Mouse (Mus musculus) intestine, embryonic 15.5 days (tissue): Measurements from ENCODE around the gene Rbm3. TPM values are rescaled to one million over a fixed set of nuclear protein-coding genes. Genes with fewer than 3 reads are reported as not detected.

Experiments
- ATAC-seq: fragments of 200-750 bp; cut with Nextera tagmentation; 2 replicates; pipeline ENCODE4 v1.8.0; 2017; ENCODE audit warnings: moderate TSS enrichment, moderate library complexity
- H3K27ac ChIP-seq: fragments of 300-500 bp; sonication (generic); 2 replicates; pipeline ENCODE4 v1.5.1; 2015; ENCODE audit warnings: mild to moderate bottlenecking, inconsistent platforms
- H3K27me3 ChIP-seq: fragments of 300-500 bp; sonication (generic); replicated peaks from 2 replicates; pipeline ENCODE4 v1.6.1; 2015; ENCODE audit warnings: inconsistent platforms
- H3K36me3 ChIP-seq: fragments of 300-500 bp; sonication (generic); 2 replicates; pipeline ENCODE4 v1.6.1; 2015; ENCODE audit warnings: inconsistent platforms
- H3K4me1 ChIP-seq: fragments of 300-500 bp; sonication (generic); replicated peaks from 2 replicates; pipeline ENCODE4 v1.6.1; 2015; ENCODE audit warnings: inconsistent platforms
- H3K4me2 ChIP-seq: fragments of 300-500 bp; sonication (generic); replicated peaks from 2 replicates; pipeline ENCODE4 v1.6.1; 2015; ENCODE audit warnings: mild to moderate bottlenecking, inconsistent platforms
- H3K4me3 ChIP-seq: fragments of 300-500 bp; sonication (generic); replicated peaks from 2 replicates; pipeline ENCODE4 v1.5.1; 2015; ENCODE audit warnings: inconsistent platforms
- H3K9ac ChIP-seq: fragments of 300-500 bp; sonication (generic); 2 replicates; pipeline ENCODE4 v1.6.1; 2015; ENCODE audit warnings: inconsistent platforms
- H3K9me3 ChIP-seq: fragments of 300-500 bp; sonication (generic); 2 replicates; pipeline ENCODE4 v1.6.1; 2016; ENCODE audit warnings: inconsistent platforms
- WGBS: fragments of 180-500 bp; shearing (Covaris S2); methylation state at CpG from one replicate; pipeline ENCODE4 v1.1.7; 2015; 5-methylcytosine and 5-hydroxymethylcytosine counted together
- polyA plus RNA-seq: library from polyadenylated mRNA; unstranded; fragments of >200 nt; fragmentation: Nextera tagmentation; extraction: Ambion mirVana; gene quantifications from 2 replicates; pipeline ENCODE4 v1.2.1, GENCODE M21; 2015

Rbm3 gene
- 426 and 506 TPM in 2 replicates for polyA plus RNA-seq

DNA sequence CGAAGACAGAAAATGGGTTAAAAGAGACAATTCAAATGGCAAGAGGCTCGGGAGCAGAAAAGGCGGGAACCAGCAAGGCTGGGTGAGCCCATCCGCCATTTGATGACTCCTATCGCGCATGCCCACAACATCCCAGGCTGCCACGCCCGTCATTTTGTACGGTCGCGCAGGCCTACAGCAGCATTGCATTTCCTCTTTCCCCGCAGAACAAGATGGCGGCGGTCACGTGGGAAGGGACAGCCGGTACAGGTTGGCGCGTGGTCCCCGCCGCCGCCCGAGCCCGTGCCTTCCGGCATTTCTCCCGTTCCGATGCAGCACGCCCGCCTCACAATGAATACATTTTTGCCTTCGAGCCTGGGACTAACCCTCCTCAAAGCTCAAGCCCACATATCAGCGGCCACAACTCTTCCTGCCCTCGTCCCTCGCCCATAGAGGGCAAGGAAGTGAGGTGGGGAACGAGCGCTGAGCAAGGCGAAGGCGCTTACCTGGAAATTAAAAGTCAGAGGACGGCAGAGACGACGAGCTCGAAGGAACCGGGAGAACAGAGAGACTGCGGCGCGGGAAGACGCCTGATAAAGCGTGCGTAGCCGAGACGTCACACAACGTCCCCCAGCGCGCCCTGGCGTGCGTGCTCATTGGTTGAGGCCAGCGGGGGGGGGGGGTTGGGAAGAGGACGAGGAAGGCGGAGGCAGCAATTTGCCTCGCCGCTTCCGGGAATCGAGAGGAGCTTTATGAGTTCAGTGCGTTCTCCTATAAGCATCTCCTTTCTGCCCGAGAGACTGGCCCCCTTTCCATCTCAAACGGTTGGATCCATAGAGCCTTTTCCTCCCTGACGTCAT, at the start of gene Rbm3:
Rbm3 (minus strand) TSS at position 728 of the 839 bp plus-strand sequence.
- no peaks in the 10 kb centered on the region for H3K9me3 ChIP-seq
- H3K9ac ChIP-seq, result peak within 1 kb of the TSS; percentile 66
- H3K27ac ChIP-seq, result peak within 1 kb of the TSS; percentile 95
- H3K4me3 ChIP-seq, result peak within 1 kb of the TSS; percentile 55
- H3K36me3 ChIP-seq, result no peaks in the 10 kb centered on the region
- H3K27me3 ChIP-seq, result no peaks in the 10 kb centered on the region
- H3K4me1 ChIP-seq, result no peaks in the 10 kb centered on the region
- peak within 1 kb of the TSS; percentile 72 for H3K4me2 ChIP-seq
- 24% methylated on average over 65 of the region's 65 CpGs for WGBS
- ATAC-seq, result peak; percentile 97

DNA sequence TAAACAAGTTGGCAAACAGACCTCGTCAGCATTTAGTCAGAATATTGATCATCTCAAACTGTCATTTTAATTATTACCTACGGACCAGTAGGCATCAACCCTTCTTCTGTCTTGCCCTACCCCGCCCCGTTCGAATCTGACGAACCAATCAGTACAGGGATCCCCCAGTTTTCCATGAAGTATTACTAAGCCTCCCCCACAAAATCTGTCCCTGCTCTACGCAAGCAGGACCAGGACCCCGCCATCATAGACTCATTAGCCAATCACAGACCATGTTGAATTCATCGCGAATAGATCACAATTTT, 47.7 kb upstream of the Rbm3 start, which contains the start of gene Ebp:
Ebp (minus strand) TSS at position 94 of the 305 bp plus-strand sequence.
- H3K4me1 ChIP-seq, result no peaks in the 10 kb centered on the region
- peak within 1 kb of the TSS; percentile 61 for H3K4me2 ChIP-seq
- peak within 1 kb of the TSS; percentile 56 for H3K4me3 ChIP-seq
- 22% methylated on average over 10 of the region's 10 CpGs for whole genome bisulfite sequencing
- no peaks in the 10 kb centered on the region for H3K27me3 ChIP-seq
- peak; percentile 22; the same call in 1 of the 2 replicates for ATAC-seq
- no peaks in the 10 kb centered on the region for H3K36me3 ChIP-seq
- H3K27ac ChIP-seq, result peak within 1 kb of the TSS; percentile 58
- no peaks in the 10 kb centered on the region for H3K9me3 ChIP-seq
- H3K9ac ChIP-seq, result peak within 1 kb of the TSS; percentile 62

DNA sequence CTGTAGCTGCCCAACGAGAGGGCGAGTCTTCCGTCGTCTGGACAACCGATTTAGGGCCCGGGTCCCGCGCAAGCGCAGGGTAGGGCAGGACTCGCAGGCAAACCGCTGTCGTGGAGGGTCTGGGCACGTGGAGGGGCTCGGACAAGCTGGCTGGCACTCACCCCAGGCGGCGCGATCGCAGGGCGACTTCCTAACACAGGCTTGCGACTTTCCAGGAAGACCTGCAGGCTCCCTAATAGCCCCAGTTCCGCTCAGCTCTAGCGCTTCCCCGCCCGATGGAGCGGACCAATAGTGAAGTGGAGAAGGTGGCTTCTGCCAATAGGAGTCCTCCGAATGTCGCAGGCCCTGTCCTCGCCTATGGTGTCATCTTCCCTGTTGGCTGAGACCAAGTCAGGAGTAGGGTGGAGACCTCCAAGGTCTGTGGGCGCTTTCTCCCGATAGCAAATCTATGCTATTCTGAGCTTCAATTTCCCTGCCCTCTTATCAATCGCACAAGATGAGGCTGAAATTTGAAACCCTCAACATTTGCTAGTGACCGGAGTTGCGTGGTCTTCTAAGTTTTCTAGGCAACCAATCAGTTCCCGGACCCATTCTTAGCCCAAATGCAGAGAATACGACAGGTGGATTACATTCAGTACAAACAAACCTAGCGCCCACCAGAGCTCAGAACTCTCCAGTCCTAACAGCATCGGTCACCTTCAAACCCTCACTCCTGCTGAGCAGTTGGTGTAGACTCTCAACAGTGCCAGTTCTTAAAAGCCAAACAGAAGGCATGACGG, 47.1 kb upstream of the Rbm3 start:
- Histone ChIP-seq H3K27ac (peak overlapping the region; percentile 58), H3K27me3 (no peaks in the 10 kb centered on the region), H3K4me3 (peak overlapping the region; percentile 56), H3K9me3 (no peaks in the 10 kb centered on the region), H3K4me1 (no peaks in the 10 kb centered on the region), H3K9ac (peak overlapping the region; percentile 62), H3K36me3 (no peaks in the 10 kb centered on the region), H3K4me2 (peak overlapping the region; percentile 61)
- ATAC-seq, result peak; percentile 98
- WGBS, result 20% methylated on average over 38 of the region's 38 CpGs

DNA sequence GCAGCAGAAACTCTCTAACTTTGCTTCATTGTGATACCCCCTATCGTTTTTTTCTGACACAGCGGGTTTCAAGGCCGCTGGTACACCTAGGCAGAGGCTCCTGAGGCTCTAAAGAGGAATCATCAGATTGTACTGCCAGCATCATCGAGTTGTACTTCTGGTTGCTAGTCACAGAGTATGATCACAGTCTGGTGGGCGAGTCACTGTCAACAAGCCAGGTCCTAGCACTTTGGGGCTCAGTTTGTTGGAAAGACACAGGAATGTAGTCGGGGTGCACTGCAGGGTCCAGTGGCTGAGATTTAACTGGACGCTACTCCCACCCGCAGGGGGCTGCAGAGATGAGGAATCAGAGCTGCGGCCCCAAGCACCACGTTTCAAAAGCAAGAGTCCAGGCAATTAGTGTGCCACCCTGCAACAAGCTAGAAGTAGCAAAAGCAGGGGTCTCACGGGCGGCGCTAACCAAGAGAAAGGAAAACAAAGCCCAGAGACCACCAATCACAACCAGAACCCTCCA, 46.5 kb upstream of the Rbm3 start:
- ATAC-seq, result peak; percentile 65
- Histone ChIP-seq H3K4me1 (no peaks in the 10 kb centered on the region), H3K36me3 (no peaks in the 10 kb centered on the region), H3K27me3 (no peaks in the 10 kb centered on the region), H3K4me2 (peak overlapping the region; percentile 61), H3K9me3 (no peaks in the 10 kb centered on the region), H3K9ac (peak overlapping the region; percentile 62), H3K4me3 (peak overlapping the region; percentile 56), H3K27ac (peak overlapping the region; percentile 58)
- 16% methylated on average over 13 of the region's 13 CpGs for WGBS

DNA sequence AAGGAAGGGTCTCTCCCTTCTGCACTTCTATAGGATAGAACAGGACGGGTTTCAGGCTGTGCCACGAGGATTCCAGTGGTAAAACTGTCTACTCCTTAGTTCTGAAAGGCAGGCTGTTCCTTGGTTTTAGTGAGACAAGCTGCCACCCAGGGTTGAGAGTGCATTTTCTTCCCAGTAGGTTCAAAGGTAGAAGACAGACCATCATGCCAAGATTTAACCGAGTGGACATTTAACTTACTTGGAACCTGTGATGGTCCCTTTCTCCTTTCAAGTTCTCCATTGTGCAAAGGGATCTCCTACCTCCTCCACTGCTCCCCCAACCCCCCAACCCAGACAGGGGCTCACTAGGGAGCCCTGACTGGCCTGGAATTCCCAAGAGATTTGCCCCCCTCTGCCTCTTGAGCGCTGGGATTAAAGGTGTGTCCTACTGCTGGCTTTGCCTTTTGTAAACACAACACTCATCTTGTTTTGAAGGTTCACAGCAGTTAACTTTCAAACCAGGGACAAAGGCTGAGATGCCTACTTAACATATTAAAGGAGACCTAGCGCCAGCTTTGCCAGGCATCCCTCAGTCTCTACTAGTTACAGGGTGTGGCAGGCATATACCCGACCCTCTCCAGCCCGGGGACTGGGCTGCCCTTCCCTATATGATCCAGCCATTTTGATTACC, 37.3 kb upstream of the Rbm3 start:
- H3K36me3 ChIP-seq, result no peaks in the 10 kb centered on the region
- no peak overlapping the region for H3K9ac ChIP-seq
- H3K4me3 ChIP-seq, result no peak overlapping the region
- H3K27me3 ChIP-seq, result no peaks in the 10 kb centered on the region
- no peak overlapping the region for H3K27ac ChIP-seq
- H3K4me2 ChIP-seq, result no peak overlapping the region
- WGBS, result 13% methylated on average over 7 of the region's 7 CpGs
- no peaks in the 10 kb centered on the region for H3K4me1 ChIP-seq
- no peak for ATAC-seq
- no peaks in the 10 kb centered on the region for H3K9me3 ChIP-seq

DNA sequence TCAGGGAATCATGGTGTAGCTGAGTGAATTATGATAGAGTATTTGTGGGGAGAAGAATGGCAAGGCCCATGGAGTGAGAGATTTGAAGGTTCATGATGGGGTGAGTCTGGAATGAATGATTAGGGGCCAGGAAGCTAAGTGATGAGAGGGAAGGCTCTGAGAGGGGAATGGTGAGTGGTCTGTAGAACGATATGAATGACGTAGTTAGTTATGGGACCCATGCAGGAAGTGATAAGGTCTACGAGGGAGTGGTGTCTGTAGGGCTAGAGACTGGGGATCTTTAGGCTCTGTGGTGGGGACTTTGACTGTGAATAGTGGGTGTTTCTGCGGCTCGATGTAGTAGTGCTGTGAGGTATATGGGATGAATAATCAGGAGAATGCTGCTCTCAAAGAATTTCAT, 34.0 kb upstream of the Rbm3 start:
- Histone ChIP-seq H3K9me3 (no peaks in the 10 kb centered on the region), H3K36me3 (no peaks in the 10 kb centered on the region), H3K27me3 (no peaks in the 10 kb centered on the region), H3K4me1 (no peaks in the 10 kb centered on the region), H3K9ac (no peak overlapping the region), H3K27ac (no peak overlapping the region), H3K4me2 (no peak overlapping the region), H3K4me3 (no peak overlapping the region)
- 83% methylated on average over 5 of the region's 5 CpGs for WGBS
- no peak for ATAC-seq

DNA sequence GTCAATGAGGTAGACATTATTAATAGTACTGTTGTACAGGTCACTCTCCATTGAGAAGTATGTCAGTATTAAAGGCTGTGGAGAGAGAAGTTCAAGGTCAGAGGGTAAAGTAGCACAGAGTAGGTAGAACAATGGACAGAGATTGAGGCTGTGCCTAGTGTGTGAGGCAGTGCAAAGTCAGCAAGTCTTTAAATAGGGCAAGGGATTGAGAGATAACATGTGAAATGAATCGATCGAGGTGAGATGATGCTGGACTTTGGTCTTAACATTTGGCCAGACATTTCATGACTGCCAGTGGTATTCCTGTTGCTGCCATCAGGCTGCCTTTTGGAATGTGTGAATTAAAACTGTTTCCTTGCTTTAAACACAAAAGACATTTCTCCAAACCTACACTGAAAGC, 33.2 kb upstream of the Rbm3 start:
- Histone ChIP-seq H3K27ac (no peak overlapping the region), H3K27me3 (no peaks in the 10 kb centered on the region), H3K4me1 (no peaks in the 10 kb centered on the region), H3K9ac (no peak overlapping the region), H3K4me3 (no peak overlapping the region), H3K4me2 (no peak overlapping the region), H3K9me3 (no peaks in the 10 kb centered on the region), H3K36me3 (no peaks in the 10 kb centered on the region)
- ATAC-seq, result no peak
- WGBS, result 98% methylated on average over 2 of the region's 2 CpGs

DNA sequence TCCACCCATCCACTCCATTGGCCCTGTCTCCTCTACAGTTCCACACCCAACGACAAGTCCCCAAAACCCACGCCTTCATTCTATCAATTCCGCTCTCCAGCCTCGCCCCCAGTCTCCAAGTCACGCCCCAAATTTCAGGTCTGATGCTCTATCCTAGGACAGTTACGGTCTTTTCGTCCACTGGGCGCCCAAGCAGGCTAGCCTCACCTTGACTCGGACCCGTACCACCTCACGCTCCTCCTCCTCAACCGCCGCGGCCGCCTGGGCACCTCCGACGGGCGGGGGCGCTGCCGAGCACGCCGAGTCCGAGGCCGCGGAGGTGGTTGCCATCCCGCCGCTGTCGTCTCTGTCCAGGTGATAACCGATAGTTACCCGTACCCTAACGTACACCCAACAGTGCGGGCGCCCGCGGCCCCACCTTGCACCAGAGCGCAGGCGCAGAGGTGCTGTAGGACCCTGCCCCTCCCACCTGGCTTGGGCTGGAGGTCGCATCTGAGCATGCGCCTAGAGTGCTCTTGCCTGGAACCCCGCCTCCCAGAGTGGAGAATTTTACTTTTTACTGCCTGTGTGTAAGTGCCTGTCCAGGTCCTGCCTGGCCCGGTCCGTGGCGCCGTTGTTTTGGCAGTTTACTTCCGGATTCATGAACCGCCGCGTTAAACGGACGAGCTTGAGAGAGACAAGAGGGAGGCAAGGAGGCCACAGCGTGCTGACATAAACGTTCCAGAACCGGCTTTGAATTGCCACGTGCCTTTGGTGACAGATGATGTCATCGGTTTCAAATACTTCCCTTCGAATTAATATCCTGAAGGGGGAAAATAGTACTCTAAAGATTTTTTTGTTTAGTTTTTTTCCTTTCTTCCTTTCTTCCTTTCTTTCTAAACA, 30.1 kb upstream of the Rbm3 start, which contains the start of gene Tbc1d25:
Tbc1d25 (minus strand) TSS at position 678 of the 882 bp plus-strand sequence.
- Histone ChIP-seq H3K9me3 (no peaks in the 10 kb centered on the region), H3K36me3 (no peaks in the 10 kb centered on the region), H3K27me3 (no peaks in the 10 kb centered on the region), H3K4me1 (no peaks in the 10 kb centered on the region), H3K4me2 (peak within 1 kb of the TSS; percentile 58), H3K9ac (peak within 1 kb of the TSS; percentile 60), H3K4me3 (peak within 1 kb of the TSS; percentile 57), H3K27ac (0 out of 2 replicates have a peak within 1 kb of the TSS, but pooled peaks have one; percentile 32)
- peak; percentile 97 for ATAC-seq
- WGBS, result 14% methylated on average over 56 of the region's 56 CpGs

DNA sequence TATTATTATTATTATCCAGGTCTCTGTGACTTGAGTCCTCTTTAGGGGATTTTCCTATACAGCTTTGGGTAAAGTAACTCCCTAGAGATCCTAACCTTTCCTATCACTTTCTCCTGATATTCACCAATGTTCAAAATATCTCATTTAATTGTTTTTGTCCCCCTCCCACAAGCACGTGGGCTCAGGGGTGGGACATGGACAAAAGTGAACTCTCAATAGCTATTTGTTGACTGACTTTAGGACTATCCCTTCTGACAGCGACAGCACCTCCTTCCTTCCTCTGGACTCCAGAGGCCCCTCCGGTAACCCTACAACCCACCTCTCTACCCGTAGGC, 29.5 kb upstream of the Rbm3 start:
- H3K9me3 ChIP-seq, result no peaks in the 10 kb centered on the region
- ATAC-seq, result no peak
- no peaks in the 10 kb centered on the region for H3K4me1 ChIP-seq
- H3K9ac ChIP-seq, result peak overlapping the region; percentile 60
- WGBS, result 18% methylated on average over 4 of the region's 4 CpGs
- no peaks in the 10 kb centered on the region for H3K36me3 ChIP-seq
- no peak overlapping the region for H3K27ac ChIP-seq
- peak overlapping the region; percentile 57 for H3K4me3 ChIP-seq
- H3K4me2 ChIP-seq, result peak overlapping the region; percentile 58
- no peaks in the 10 kb centered on the region for H3K27me3 ChIP-seq

DNA sequence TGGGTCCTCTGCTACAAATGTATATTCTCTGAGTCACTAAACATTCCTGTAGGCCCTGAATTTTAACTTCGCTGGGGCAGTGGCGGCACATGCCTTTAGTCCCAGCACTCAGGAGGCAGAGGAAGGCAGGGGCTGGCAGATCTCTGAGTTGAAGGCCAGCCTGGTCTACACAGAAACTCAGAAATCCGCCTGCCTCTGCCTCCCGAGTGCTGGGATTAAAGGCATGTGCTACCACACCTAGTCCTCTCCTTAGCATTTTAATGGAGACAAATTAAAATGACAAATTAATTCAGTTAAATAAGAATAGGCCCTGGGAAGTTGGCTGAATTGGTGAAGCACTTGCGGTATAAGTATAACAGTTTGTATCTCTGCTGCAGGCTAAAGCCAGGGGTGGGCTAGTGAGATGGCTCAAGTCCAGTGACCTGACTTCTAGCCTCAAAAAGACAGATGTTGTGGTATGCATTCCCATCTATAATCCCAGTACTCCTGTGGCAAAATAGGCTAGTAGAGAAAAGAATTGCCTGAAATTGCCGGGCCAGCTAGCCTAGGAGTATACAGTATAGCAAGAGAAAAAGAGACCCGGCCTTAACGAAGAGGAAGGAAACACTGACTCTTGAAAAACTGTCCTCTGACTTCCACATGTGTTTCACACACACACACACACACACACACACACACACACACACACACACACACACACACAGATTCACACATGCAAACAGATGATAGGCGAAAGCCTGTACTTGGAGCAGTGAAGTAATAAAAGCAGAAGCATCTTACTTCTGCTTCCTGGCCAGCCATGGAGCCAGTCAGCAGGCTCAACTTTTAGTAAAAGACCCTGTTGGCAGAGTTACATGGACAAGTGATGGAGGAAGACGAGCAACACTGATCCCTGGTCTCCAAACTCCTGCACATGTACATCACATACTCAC, 22.3 kb upstream of the Rbm3 start:
- no peak overlapping the region for H3K4me2 ChIP-seq
- no peaks in the 10 kb centered on the region for H3K9me3 ChIP-seq
- H3K27ac ChIP-seq, result no peak overlapping the region
- 89% methylated on average over 10 of the region's 10 CpGs for WGBS
- no peak overlapping the region for H3K4me3 ChIP-seq
- H3K4me1 ChIP-seq, result no peaks in the 10 kb centered on the region
- no peak overlapping the region for H3K9ac ChIP-seq
- ATAC-seq, result no peak
- H3K27me3 ChIP-seq, result no peaks in the 10 kb centered on the region
- no peaks in the 10 kb centered on the region for H3K36me3 ChIP-seq
